Mouse (Mus musculus) retina, embryonic 14.5 days (tissue): ENCODE measurements around the gene Brat1.

Source experiments
- DNase-seq: peaks from one replicate; pipeline ENCODE4 v3.0.0-alpha.2; 2015; ENCODE audit warnings: low spot score

Brat1 gene

DNA sequence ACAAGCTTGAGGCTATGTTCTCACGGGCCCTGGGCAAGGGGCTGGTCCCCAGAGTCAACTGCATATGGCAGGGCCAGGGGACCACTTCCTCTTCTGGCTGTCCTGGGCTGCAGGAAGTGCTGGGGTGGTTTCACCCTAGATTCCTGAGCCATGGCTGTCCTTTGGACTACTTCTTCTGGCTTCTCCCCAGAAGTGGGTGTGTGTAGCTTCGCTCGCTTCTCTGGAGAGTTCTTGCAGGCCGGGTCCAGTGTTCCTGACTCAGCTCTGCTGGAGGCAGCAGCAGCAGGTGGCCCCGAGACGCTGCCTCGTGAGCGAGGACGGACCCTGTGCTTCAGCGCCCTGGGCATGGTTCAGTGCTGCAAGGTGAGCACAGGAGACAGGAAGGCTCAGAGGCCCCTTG is 43.6 kb downstream of the Brat1 start:
- no peak for DNase-seq

DNA sequence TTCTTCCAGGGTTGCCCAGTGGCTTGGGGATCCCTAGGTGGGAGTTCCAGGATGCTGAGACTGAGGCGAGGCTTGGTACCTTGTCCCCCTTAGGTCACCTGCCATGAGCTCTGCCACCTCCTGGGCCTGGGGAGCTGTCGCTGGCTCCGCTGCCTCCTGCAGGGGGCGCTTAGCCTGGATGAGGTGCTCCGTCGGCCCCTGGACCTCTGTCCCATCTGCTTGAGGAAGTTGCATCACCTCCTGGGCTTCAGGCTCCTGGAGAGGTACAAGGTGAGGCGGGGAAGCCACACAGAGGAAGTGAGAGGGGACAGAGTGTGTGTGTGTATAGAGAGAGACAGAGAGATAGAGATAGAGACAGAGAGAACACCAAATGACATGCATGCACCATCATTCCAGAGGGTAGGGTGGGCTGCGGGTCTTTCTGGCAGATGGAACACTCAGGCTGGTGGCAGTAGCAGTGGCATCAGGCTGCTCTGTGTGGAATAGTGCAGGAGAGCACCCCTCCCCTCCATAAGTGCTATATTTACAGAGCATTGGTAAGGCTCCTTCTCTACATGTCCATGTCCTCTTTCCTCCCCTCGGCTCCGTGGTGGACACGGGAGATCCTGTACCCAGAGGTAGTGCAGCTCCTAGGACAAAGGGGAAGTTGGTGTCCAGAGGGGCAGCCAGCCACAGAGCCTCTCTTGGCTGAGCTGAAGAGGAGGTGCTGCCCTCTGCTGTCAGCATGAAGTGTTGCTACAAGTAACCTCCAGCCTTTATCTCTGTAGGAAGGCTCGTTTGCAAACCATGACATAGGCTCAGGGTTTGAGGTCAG is 44.5 kb downstream of the Brat1 start:
- peak; percentile 87 for DNase-seq

DNA sequence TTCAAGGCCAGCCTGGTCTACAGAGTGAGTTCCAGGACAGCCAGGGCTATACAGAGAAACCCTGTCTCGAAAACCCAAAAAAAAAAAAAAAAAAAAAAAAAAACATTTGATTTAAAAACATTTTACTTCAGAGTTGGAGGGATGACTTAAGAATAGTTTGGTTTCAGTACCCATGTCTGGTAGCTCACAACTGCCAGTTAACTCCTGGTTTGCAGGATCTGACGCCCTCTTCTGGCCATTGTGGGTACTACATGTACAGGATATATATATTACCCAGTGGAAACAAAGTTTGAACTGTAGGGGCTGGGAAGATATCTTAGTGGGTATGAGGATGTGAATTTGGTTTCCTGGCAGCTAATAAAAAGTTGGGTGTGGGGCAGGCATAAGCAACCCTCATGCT is 46.1 kb downstream of the Brat1 start:
- peak; percentile 52 for DNase-seq

DNA sequence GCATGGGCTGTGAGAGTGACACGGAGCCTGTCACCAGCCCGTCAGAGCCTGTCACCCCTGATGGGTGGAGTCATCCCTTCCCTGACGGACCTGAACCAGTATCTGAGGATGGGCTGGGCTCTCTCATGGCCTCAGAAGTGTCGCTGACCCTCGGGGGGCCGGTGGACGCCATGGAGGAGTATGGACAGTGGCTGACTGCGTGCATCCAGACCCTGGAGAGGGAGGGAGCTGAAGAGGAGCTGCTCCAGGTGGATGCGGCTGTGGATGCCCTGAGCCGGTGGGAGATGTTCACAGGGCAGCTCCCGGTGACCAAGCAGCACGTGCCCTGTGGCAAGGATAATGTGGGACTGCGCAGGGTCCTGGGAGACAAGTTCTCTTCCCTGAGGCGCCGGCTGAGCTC is 47.2 kb downstream of the Brat1 start:
- DNase-seq, result no peak

DNA sequence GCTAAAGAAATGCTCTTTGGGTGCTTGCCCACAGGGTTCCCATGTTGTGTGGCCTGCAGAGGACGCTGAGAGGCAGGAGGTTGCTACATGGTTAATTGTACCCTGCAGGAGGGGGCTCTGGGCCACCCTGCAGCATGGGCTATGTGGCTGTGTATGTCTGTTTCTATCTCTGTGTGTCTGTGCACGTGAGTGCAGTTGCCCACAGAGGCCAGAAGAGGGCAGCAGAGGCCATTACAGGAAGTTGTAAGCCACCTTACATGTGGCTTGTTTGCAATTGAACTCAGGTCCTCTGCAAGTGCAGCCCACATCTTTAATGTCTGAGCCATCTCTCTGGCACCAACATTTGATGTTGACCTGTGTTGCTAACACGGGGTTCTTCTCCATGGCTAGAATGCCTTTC is 47.8 kb downstream of the Brat1 start:
- no peak for DNase-seq

DNA sequence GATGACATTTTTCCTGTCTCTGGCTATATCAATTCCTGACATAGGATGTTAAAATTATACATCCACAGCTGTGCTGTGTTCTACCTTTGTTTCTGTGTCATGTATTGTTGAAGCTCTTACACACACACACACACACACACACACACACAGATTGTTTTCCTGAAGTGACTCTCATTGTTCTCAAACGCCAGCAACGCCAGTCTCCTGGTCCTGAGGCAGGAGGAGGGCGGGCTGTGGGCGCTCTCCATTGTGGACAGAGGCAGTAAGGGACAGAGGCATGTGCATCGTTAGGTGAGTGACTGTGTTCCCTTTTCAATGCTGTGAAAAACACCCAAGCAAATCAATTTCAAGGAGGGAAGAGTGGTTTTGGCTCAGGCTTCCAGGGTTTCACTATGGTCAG is 48.4 kb downstream of the Brat1 start:
- no peak for DNase-seq

DNA sequence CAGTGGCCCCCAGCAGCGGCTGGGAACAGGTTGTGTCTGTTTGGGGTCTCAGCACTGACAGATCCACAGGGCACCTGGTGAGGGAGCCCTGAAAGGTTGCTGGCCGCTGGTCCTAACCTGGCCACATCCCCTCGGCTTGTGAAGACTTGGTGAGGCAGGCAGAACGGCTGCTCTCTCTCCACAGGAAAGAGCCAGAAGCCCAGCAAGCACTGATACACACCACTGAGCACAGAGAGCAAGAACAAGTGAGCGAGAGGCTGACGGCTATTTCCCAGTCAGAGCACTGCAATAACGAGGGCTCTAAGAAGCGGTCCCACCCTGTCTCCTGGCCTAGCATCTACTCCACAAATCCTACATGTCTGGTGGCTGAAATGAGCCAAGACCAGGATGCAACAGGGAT is 54.1 kb downstream of the Brat1 start:
- no peak for DNase-seq

DNA sequence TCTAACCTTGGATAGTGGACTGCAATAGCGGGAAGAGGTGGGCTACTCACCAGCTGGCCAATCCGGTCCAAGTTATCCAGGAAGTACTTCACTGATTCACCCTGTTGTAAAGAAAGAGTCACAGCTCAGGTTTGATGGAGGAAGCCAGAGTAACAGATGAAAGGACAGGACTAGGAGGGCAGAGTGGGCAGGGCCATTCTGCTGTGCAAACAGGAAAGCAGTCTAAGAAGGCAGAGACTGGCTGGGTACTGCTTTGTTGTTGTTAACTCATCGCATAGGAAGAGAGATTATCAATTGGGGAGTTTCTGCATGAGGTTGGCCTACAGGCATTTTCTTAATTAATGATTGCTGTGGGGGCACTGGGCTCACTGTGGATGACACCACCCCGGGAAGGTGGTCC is 57.7 kb downstream of the Brat1 start:
- no peak for DNase-seq

DNA sequence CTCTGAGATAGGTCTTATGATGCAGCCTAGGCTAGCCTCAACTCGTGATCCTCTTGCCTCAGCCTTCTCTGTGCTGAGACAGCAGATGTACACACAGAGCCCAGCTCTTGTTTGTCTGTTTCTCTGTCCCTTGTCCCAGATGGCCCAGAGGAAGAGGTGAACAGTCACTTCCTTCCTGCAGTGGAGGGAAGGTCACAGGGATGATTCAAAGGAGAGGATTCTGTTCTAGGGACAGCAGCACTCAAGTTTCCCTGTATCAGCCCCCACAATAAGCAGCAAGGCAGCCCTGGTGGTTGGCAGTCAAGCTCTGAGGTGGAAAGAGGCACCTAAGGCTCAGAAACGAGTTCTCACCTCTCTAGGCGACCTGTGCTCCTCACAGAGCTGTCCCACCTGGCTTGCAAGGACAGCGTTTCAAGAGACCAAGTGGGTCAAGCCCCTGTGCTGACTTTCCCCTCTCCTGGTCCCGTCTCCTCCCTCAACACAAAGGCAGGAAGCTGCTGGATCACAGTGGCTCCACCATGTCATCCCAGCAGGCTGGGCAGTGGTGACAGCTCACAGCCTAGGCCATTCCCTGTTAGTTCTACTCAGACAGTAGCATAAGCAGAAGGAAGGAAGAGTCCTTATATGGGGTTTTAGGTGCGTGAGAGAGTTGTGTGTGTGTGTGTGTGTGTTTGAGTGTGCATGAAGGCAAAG is 60.3 kb downstream of the Brat1 start:
- no peak for DNase-seq

DNA sequence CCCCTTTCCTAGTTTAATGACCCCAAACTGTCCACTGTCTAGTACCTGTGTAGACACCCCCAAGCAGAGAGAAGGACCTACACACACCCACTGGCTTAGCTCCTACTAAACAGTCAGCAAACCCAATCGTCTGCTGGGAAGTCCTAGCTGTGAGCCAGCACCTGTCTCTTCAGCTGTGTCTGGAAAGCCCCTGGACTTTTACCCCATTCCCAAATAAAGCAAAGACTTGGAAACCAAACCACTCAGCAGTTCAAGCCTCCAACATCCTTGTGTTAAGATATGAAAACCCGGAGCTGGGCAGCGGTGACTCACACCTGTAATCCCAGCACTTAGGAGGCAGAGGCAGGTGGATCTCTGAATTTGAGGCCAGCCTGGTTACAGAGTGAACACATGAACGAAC is 61.8 kb downstream of the Brat1 start:
- no peak for DNase-seq

DNA sequence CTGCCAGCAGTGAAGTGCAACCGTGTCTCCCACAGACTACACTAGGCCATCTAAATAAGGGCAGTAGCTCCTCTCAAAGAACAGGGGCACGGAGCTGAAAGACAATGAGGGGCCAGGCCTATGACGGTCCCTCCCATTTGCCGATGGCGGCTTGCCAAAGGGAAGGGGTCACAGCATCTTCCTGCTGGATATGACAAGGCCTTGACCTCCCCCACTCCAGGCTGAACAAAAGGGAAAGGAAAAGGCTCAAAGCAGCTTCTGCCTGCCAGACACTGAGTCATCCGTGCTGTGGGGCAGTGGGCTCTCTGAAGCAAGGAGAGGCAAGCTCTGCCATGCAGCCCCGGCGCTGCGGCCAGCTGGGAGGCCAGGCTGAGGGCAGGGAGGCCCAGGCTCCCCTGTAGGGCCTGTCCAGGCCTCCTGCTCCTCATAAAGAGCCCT is 62.9 kb downstream of the Brat1 start:
- peak; percentile 79 for DNase-seq

DNA sequence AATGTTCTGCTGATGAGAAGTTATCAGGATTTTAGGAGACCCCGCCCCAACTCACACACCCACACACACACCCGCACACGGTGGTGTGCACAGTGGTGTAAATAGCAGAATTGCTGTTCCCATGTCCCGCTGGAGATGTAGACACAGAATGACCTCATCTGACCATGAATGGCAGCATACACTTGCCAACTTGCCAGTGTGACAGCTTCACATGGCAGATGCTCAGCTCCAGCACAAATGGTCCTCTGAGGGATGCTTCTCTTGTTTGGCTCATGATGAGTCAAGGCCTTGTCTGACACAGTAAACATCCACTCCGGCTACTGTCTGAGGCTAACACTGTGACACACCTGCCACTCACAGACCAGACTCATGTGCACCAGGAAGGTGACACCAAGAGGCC is 63.5 kb downstream of the Brat1 start:
- peak; percentile 19 for DNase-seq
